Mouse (Mus musculus) stomach, postnatal 0 days (tissue): ENCODE measurements around the gene Gm44805.
A peak's percentile ranks its signal among the peaks of the same experiment; 100 is the strongest.

Source experiments
- CTCF ChIP-seq: IDR thresholded peaks from 2 replicates; pipeline ENCODE4 v1.5.1; 2016; ENCODE audit warnings: antibody characterized with exemption, low read depth, mild to moderate bottlenecking, moderate library complexity
- EP300 ChIP-seq: optimal IDR thresholded peaks from 2 replicates; pipeline ENCODE3; 2016; ENCODE audit warnings: antibody characterized with exemption

- peak; percentile 62 for TF ChIP-seq CTCF
- no peak for TF ChIP-seq EP300
These were observed 17.0 kb upstream of the Gm44805 start for GRCm38 (mm10) chr7:19697949-19698906.
